ENCODE assay signal across 9 mouse cellular contexts in genomic region chr14:16219015-16219414, GRCm38 (mm10). TPM values are rescaled to one million over a fixed set of nuclear protein-coding genes. Genes with fewer than 3 reads are reported as not detected.
A peak's percentile ranks its signal among the peaks of the same experiment; 100 is the strongest.
DNase-seq lines count a peak whose midpoint lies in the region; ATAC-seq and TF ChIP-seq lines count a peak whose summit lies in the region.
"Had no signal": no experiment of that assay in that cellular context is flagged by ENCODE, and none has a peak within 500 bp of the region (broad histone marks: within the 10 kb centered on the region; RNA-seq: fewer than 3 reads in every experiment).

No protein-coding gene starts in this region.

- H3K36me3 ChIP-seq in embryonic facial prominence, embryonic 11.5 days (replicated peaks; ENCODE audit: control insufficient read depth, insufficient read depth, low read depth, low read length): no peaks in the 10 kb centered on the region
- H3K36me3 ChIP-seq in embryonic facial prominence, embryonic 10.5 days (replicated peaks): no peaks in the 10 kb centered on the region
- no peaks in the 10 kb centered on the region for H3K36me3 ChIP-seq in liver, postnatal 0 days (replicated peaks; ENCODE audit: insufficient read depth, low read length)
- no peaks in the 10 kb centered on the region for H3K36me3 ChIP-seq in liver, embryonic 11.5 days (ENCODE audit: control insufficient read depth, insufficient read depth, low read length)
- H3K36me3 ChIP-seq: stomach, embryonic 15.5 days had no signal

- no peak for TF ChIP-seq EP300 in liver, postnatal 0 days (IDR thresholded peaks at IDR 0.05; ENCODE audit: low read depth)

- no peak overlapping the region for H3K9ac ChIP-seq in embryonic facial prominence, embryonic 11.5 days (replicated peaks; ENCODE audit: low read length)
- no peak overlapping the region for H3K9ac ChIP-seq in liver, postnatal 0 days (replicated peaks)
- no peak overlapping the region for H3K9ac ChIP-seq in liver, embryonic 11.5 days (ENCODE audit: low read depth, low read length)
- H3K9ac ChIP-seq: stomach, embryonic 15.5 days had no signal

- H3K4me1 ChIP-seq in embryonic facial prominence, embryonic 11.5 days (ENCODE audit: control insufficient read depth, insufficient read depth, low read length): no peaks in the 10 kb centered on the region
- H3K4me1 ChIP-seq in embryonic facial prominence, embryonic 10.5 days: no peaks in the 10 kb centered on the region
- no peaks in the 10 kb centered on the region for H3K4me1 ChIP-seq in liver, postnatal 0 days (ENCODE audit: insufficient read depth)
- H3K4me1 ChIP-seq in liver, embryonic 11.5 days (replicated peaks; ENCODE audit: control insufficient read depth, insufficient read depth, low read length): no peaks in the 10 kb centered on the region
- H3K4me1 ChIP-seq: stomach, embryonic 15.5 days had no signal

- no peaks in the 10 kb centered on the region for H3K27me3 ChIP-seq in embryonic facial prominence, embryonic 11.5 days (ENCODE audit: control insufficient read depth, insufficient read depth, low read length)
- H3K27me3 ChIP-seq in embryonic facial prominence, embryonic 10.5 days (replicated peaks; ENCODE audit: low read depth, poor library complexity, severe bottlenecking): no peaks in the 10 kb centered on the region
- no peaks in the 10 kb centered on the region for H3K27me3 ChIP-seq in liver, postnatal 0 days (ENCODE audit: insufficient read depth, low read length)
- H3K27me3 ChIP-seq in liver, embryonic 11.5 days (replicated peaks; ENCODE audit: control insufficient read depth, insufficient read depth, low read length): no peaks in the 10 kb centered on the region
- H3K27me3 ChIP-seq: stomach, embryonic 15.5 days had no signal

- H3K27ac ChIP-seq in embryonic facial prominence, embryonic 11.5 days (replicated peaks; ENCODE audit: low read depth, low read length): no peak overlapping the region
- no peak overlapping the region for H3K27ac ChIP-seq in embryonic facial prominence, embryonic 10.5 days (replicated peaks)
- H3K27ac ChIP-seq in liver, postnatal 0 days (ENCODE audit: low read depth): no peak overlapping the region
- no peak overlapping the region for H3K27ac ChIP-seq in liver, embryonic 11.5 days (ENCODE audit: low read depth, low read length)
- H3K27ac ChIP-seq: stomach, embryonic 15.5 days had no signal

- intact Hi-C loops in left cerebral cortex, postnatal 36 days (cut with DNase I): no loop called here

- peak; percentile 74 for TF ChIP-seq CTCF in liver, postnatal 0 days (IDR thresholded peaks at IDR 0.05; ENCODE audit: low read depth)

- H3K9me3 ChIP-seq in embryonic facial prominence, embryonic 11.5 days (replicated peaks; ENCODE audit: control insufficient read depth, low read length): no peaks in the 10 kb centered on the region
- no peaks in the 10 kb centered on the region for H3K9me3 ChIP-seq in embryonic facial prominence, embryonic 10.5 days
- H3K9me3 ChIP-seq in liver, postnatal 0 days (ENCODE audit: low read length): no peaks in the 10 kb centered on the region
- H3K9me3 ChIP-seq in liver, embryonic 11.5 days (ENCODE audit: control insufficient read depth, low read length): no peaks in the 10 kb centered on the region
- H3K9me3 ChIP-seq: stomach, embryonic 15.5 days had no signal

- WGBS in embryonic facial prominence, embryonic 11.5 days: 55% methylated on average over 2 of the region's 2 CpGs
- WGBS in embryonic facial prominence, embryonic 10.5 days: 50% methylated on average over 2 of the region's 2 CpGs
- 53% methylated on average over 2 of the region's 2 CpGs for WGBS in liver, postnatal 0 days (ENCODE audit: insufficient replicate concordance)
- WGBS in liver, embryonic 11.5 days: 55% methylated on average over 2 of the region's 2 CpGs

- ATAC-seq in embryonic facial prominence, embryonic 11.5 days (replicated peaks; ENCODE audit: insufficient number of reproducible peaks, low FRiP score, low TSS enrichment, low read depth): no peak
- no peak for ATAC-seq in liver, postnatal 0 days
- no peak for ATAC-seq in liver, embryonic 11.5 days (replicated peaks; ENCODE audit: low FRiP score)
- ATAC-seq in common myeloid progenitor, adult 5-6 weeks (replicated peaks; ENCODE audit: low read depth, poor library complexity, severe bottlenecking): peak; percentile 85
- ATAC-seq in neutrophil, adult 5-6 weeks (ENCODE audit: extremely low read depth, insufficient number of reproducible peaks, low FRiP score, poor library complexity, severe bottlenecking): peak; percentile 78

- no peak overlapping the region for H3K4me2 ChIP-seq in embryonic facial prominence, embryonic 11.5 days (ENCODE audit: low read depth, low read length)
- H3K4me2 ChIP-seq in liver, postnatal 0 days (ENCODE audit: low read depth, low read length): no peak overlapping the region
- H3K4me2 ChIP-seq in liver, embryonic 11.5 days: no peak overlapping the region
- H3K4me2 ChIP-seq: stomach, embryonic 15.5 days had no signal

- DNase-seq in embryonic facial prominence, embryonic 11.5 days (ENCODE audit: low spot score): peak; percentile 77
- no peak for DNase-seq in embryonic facial prominence, embryonic 10.5 days (ENCODE audit: low spot score)
- no peak for DNase-seq in liver, postnatal 0 days
- no peak for DNase-seq in liver, embryonic 11.5 days (ENCODE audit: low spot score)
- DNase-seq in left cerebral cortex, postnatal 36 days (ENCODE audit: low spot score in 2 of 2): no peak
- no peak for DNase-seq in layer of hippocampus, postnatal 14 days (ENCODE audit: low spot score in 2 of 2)

- H3K4me3 ChIP-seq in embryonic facial prominence, embryonic 11.5 days (ENCODE audit: low read depth, low read length): no peak overlapping the region
- H3K4me3 ChIP-seq in embryonic facial prominence, embryonic 10.5 days: no peak overlapping the region
- H3K4me3 ChIP-seq in liver, postnatal 0 days (ENCODE audit: low read depth, low read length): no peak overlapping the region
- no peak overlapping the region for H3K4me3 ChIP-seq in liver, embryonic 11.5 days (ENCODE audit: low read depth, low read length)
- H3K4me3 ChIP-seq: stomach, embryonic 15.5 days had no signal

RNA-seq across cellular contexts. Expression of gene Ngly1, which starts 30.1 kb away (rescaled TPM):
- polyA plus RNA-seq in embryonic facial prominence, embryonic 11.5 days (2014; fragmentation: Nextera tagmentation; extraction: Ambion mirVana): 30.4 and 31.0 TPM in 2 replicates
- 14.5 and 18.7 TPM in 2 replicates for polyA plus RNA-seq in embryonic facial prominence, embryonic 10.5 days (2016; fragmentation: Nextera tagmentation; extraction: Ambion mirVana)
- 19.9 and 20.0 TPM in 2 replicates for polyA plus RNA-seq in liver, postnatal 0 days (2015; fragmentation: Nextera tagmentation; extraction: Ambion mirVana)
- polyA plus RNA-seq in liver, embryonic 11.5 days (2014; fragmentation: Nextera tagmentation; extraction: Ambion mirVana): 25.7 and 29.3 TPM in 2 replicates
- 38.7 and 42.6 TPM in 2 replicates for total RNA-seq in common myeloid progenitor, adult 5-6 weeks (2017)
- 81.8 TPM in 2 replicates for total RNA-seq in neutrophil, adult 5-6 weeks (2017)
- total RNA-seq in left cerebral cortex, postnatal 36 days (2021): 10 to 100 TPM; 29.1 to 33.4 TPM
- 10 to 100 TPM; 32.2 to 32.6 TPM for total RNA-seq in layer of hippocampus, postnatal 14 days (2021)

RNA-seq across cellular contexts. Expression of gene Oxsm, which starts 30.6 kb away (rescaled TPM):
- 0.88 and 1.3 TPM in 2 replicates for polyA plus RNA-seq in embryonic facial prominence, embryonic 11.5 days (2014; fragmentation: Nextera tagmentation; extraction: Ambion mirVana)
- polyA plus RNA-seq in embryonic facial prominence, embryonic 10.5 days (2016; fragmentation: Nextera tagmentation; extraction: Ambion mirVana): 1.5 and 1.8 TPM in 2 replicates
- 2.9 and 3.2 TPM in 2 replicates for polyA plus RNA-seq in liver, postnatal 0 days (2015; fragmentation: Nextera tagmentation; extraction: Ambion mirVana)
- polyA plus RNA-seq in liver, embryonic 11.5 days (2014; fragmentation: Nextera tagmentation; extraction: Ambion mirVana): 2.6 and 2.9 TPM in 2 replicates
- total RNA-seq in common myeloid progenitor, adult 5-6 weeks (2017): 8.2 and 11.8 TPM in 2 replicates
- 9.6 and 10.5 TPM in 2 replicates for total RNA-seq in neutrophil, adult 5-6 weeks (2017)
- total RNA-seq in left cerebral cortex, postnatal 36 days (2021): 10 to 100 TPM; 10.4 to 11.6 TPM
- 1 to 10 TPM; 9.1 to 9.9 TPM for total RNA-seq in layer of hippocampus, postnatal 14 days (2021)

Comparison
In these comparisons a context has a peak if more than half of its experiments do, and no peak if none do; other contexts are left out.
1. ATAC-seq: peak in common myeloid progenitor, adult 5-6 weeks (single experiment) and neutrophil, adult 5-6 weeks (single experiment); none in embryonic facial prominence, embryonic 11.5 days (single experiment), liver, postnatal 0 days (single experiment) and liver, embryonic 11.5 days (single experiment).